Mouse (Mus musculus) forebrain, embryonic 16.5 days (tissue): ENCODE results near the gene Gnaq. TPM values are rescaled to one million over a fixed set of nuclear protein-coding genes. Genes with fewer than 3 reads are reported as not detected.
"Not testable (repeated sequence)": the region's sequence is repeated elsewhere in the genome, so short reads cannot be mapped to it uniquely, and the experiment has no call there.

Source experiments
- ATAC-seq: fragments of 200-750 bp; cut with Nextera tagmentation; 2 replicates; pipeline ENCODE4 v1.8.0; 2017; ENCODE audit warnings: mild to moderate bottlenecking, moderate library complexity
- H3K27ac ChIP-seq: fragments of 300-500 bp; sonication (generic); 2 replicates; pipeline ENCODE4 v1.5.1; 2014; ENCODE audit warnings: low read length, control low read depth
- H3K27me3 ChIP-seq: fragments of 300-500 bp; sonication (generic); replicated peaks from 2 replicates; pipeline ENCODE4 v1.6.1; 2014; ENCODE audit warnings: low read length; ENCODE audit not compliant: control insufficient read depth, insufficient read depth
- H3K36me3 ChIP-seq: fragments of 300-500 bp; sonication (generic); 2 replicates; pipeline ENCODE4 v1.6.1; 2014; ENCODE audit not compliant: control insufficient read depth, insufficient read depth
- H3K4me1 ChIP-seq: fragments of 300-500 bp; sonication (generic); replicated peaks from 2 replicates; pipeline ENCODE4 v1.6.1; 2014; ENCODE audit warnings: low read length; ENCODE audit not compliant: control insufficient read depth, insufficient read depth
- H3K4me2 ChIP-seq: fragments of 300-500 bp; sonication (generic); 2 replicates; pipeline ENCODE4 v1.6.1; 2014; ENCODE audit warnings: mild to moderate bottlenecking, low read length, control low read depth
- H3K4me3 ChIP-seq: fragments of 300-500 bp; sonication (generic); replicated peaks from 2 replicates; pipeline ENCODE4 v1.5.1; 2014; ENCODE audit warnings: mild to moderate bottlenecking, low read length, control low read depth
- H3K9ac ChIP-seq: fragments of 300-500 bp; sonication (generic); replicated peaks from 2 replicates; pipeline ENCODE4 v1.6.1; 2014; ENCODE audit warnings: low read depth, low read length, control low read depth
- H3K9me3 ChIP-seq: fragments of 300-500 bp; sonication (generic); 2 replicates; pipeline ENCODE4 v1.6.1; 2016; ENCODE audit warnings: low read length; ENCODE audit not compliant: control insufficient read depth
- WGBS: fragments of 180-500 bp; shearing (Covaris S2); extraction: QIAGEN DNeasy Blood & Tissue Kit; methylation state at CpG from one replicate; pipeline ENCODE4 v1.1.7; 2014; 5-methylcytosine and 5-hydroxymethylcytosine counted together
- polyA plus RNA-seq: library from polyadenylated mRNA; unstranded; fragments of >200 nt; fragmentation: Nextera tagmentation; extraction: Ambion mirVana; gene quantifications from 2 replicates; pipeline ENCODE4 v1.2.1, GENCODE M21; 2015

The Gnaq gene
- polyA plus RNA-seq, 1 experiment from 2014 or later = 122 TPM

DNA sequence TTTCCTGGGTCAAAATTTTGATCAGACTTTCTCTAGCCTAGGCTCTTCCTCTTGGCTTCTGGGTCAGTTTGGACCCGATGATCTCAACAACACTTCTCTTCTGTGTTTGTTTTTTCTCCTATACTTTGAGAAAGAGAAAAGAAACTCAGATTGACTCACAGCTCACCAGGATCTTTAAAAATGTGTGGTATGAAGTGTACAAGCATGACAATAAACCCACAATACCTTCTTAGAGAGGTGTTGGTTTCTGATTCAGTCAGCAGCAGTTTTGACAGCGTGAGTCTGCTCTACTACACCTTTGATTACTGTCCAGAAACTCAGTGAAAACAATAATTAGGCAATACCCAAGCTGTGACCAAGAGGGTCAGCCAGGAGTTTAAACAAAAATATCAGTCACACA, 122.7 kb downstream of the Gnaq start:
- H3K27me3 ChIP-seq = no peaks in the 10 kb centered on the region
- no peak overlapping the region for H3K27ac ChIP-seq
- no peaks in the 10 kb centered on the region for H3K36me3 ChIP-seq
- no peaks in the 10 kb centered on the region for H3K9me3 ChIP-seq
- no peak overlapping the region for H3K4me2 ChIP-seq
- no peak overlapping the region for H3K4me3 ChIP-seq
- peaks cover 9% of the 10 kb centered on the region for H3K4me1 ChIP-seq
- ATAC-seq = no peak
- 82% methylated on average over 2 of the region's 2 CpGs for WGBS
- no peak overlapping the region for H3K9ac ChIP-seq

DNA sequence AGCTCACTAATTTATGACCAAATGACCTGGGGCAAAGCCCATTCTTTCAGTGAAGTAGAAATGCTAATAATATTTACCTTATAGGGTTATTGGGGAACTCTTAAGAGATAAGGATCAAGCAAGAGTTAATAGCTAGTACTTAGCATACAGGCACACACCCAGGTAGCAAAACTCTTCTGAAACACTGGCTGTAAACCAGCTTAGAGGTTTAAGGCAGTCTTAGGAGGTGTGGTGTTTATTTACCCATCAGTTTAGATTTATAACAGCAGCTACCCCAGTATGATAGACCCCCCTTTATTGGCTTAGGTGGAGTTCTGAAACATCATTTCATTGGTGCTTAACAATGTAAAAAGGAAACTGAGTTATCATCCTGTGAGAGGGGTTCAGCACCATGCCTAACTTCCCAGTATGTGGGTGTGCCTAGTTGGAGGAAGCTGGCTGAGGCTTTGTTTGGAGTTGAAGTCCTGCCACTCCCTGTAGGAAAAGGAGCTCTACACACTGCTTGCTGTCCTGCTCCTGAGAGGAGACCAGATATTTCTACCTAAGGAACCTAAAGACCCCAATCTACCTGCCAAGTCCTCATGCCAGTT, 126.2 kb downstream of the Gnaq start:
- H3K9ac ChIP-seq = no peak overlapping the region
- H3K36me3 ChIP-seq = no peaks in the 10 kb centered on the region
- no peaks in the 10 kb centered on the region for H3K27me3 ChIP-seq
- no peaks in the 10 kb centered on the region for H3K9me3 ChIP-seq
- no peak for ATAC-seq
- H3K27ac ChIP-seq = no peak overlapping the region
- H3K4me1 ChIP-seq = peaks cover 11% of the 10 kb centered on the region
- H3K4me3 ChIP-seq = no peak overlapping the region
- no peak overlapping the region for H3K4me2 ChIP-seq

DNA sequence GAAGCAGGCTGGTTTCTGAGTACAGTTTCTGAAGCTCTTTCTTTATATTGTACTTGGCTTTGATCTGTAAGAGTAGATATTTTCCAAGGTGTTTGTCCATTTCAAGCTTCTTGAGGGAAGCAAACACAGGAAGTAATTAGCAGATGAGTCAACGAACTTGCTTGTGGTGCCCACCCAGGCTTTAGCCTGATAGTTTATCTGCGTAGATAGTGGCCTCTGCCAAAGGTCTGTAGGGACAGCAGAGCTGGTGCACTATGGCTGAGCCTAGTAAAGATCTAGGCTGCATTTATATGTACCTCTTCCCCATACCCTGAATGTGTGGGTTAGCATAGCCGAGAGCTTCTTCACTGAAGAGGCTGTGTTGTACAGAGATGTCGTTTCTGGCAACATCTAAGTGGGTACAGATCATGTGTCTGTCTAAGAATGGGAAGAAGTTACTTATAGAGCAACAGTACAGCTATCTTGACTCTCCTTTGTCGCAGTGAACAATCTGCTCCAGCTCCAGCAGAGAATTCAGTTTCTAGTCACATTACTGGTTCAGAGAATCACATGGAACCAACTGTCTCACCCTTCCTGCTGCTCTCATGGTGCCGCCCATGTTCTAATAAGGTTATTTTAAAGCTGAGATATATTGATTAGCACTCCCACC, 127.3 kb downstream of the Gnaq start:
- peaks cover 11% of the 10 kb centered on the region for H3K4me1 ChIP-seq

DNA sequence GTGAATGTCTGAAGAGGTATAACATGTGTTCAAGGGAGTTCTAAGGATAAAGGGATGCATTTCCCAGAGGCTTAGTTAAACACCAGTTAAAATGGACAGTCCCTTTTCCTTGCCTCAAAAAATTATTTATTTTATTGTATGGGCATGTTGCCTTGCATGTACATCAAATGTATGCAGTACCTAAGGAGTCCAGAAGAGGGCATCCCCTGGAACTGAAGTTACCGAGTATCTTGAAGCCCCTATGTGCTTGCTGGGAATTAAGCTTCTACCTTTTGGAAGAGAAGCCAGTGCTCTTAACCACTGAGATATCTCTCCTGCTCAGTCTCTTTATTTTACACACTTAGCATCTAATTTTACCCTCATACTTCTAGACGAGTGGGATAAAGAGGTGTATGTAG, 127.8 kb downstream of the Gnaq start:
- peaks cover 11% of the 10 kb centered on the region for H3K4me1 ChIP-seq
- no peaks in the 10 kb centered on the region for H3K27me3 ChIP-seq
- no peak for ATAC-seq
- H3K4me2 ChIP-seq = no peak overlapping the region
- no peak overlapping the region for H3K4me3 ChIP-seq
- no peak overlapping the region for H3K27ac ChIP-seq
- WGBS = 72% methylated on average over 2 of the region's 2 CpGs
- no peak overlapping the region for H3K9ac ChIP-seq
- no peaks in the 10 kb centered on the region for H3K9me3 ChIP-seq
- no peaks in the 10 kb centered on the region for H3K36me3 ChIP-seq

More for the DNA sequence above, 127.3 kb downstream of the Gnaq start:
- Histone ChIP-seq H3K4me3 (no peak overlapping the region), H3K27ac (no peak overlapping the region), H3K4me2 (no peak overlapping the region), H3K27me3 (no peaks in the 10 kb centered on the region), H3K36me3 (no peaks in the 10 kb centered on the region), H3K9me3 (no peaks in the 10 kb centered on the region), H3K9ac (no peak overlapping the region)
- no peak for ATAC-seq
- WGBS = 87% methylated on average over 6 of the region's 6 CpGs

DNA sequence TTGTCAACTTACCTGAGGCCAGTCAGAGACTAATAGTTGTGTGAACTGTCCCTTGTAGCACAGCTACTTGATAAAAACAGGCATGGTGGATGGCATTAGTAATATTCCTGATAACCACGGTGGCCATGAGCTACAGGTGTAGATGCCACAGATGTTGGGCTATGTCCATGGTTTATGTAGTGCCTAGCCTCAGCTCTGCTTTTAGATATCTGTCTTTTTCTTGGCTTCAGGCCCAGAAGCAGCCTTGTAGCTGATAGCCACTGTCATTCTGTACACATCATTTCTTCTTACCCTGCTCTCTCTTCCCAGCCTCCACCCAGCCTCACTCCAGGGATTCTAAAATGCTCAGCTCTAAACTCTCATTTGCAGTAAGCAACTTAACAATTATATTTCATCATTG, 128.3 kb downstream of the Gnaq start:
- no peak for ATAC-seq
- no peaks in the 10 kb centered on the region for H3K27me3 ChIP-seq
- no peaks in the 10 kb centered on the region for H3K9me3 ChIP-seq
- H3K4me2 ChIP-seq = no peak overlapping the region
- H3K36me3 ChIP-seq = no peaks in the 10 kb centered on the region
- peaks cover 11% of the 10 kb centered on the region for H3K4me1 ChIP-seq
- H3K27ac ChIP-seq = no peak overlapping the region
- 97% methylated on average over 1 of the region's 1 CpGs for WGBS
- H3K4me3 ChIP-seq = no peak overlapping the region
- no peak overlapping the region for H3K9ac ChIP-seq

DNA sequence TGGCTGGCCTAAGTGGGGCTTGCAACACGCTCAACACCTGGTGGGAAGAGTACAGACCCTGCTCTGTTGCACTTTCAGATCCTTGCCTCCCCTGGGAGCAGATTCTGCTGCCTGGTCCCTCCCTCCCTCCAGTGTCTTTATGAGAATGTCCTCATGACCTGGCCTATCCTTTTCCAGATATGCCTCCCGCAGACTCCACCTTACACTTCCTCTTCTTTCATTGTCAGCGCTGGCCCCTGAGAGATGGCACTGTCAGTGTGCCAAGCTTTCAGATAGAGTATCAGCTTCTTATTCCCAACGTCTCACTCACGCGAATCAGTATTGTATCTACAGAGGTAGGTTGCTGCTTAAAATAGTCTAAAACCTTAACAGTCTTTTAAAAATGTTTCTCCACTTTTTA, 129.0 kb downstream of the Gnaq start:
- Histone ChIP-seq H3K4me3 (no peak overlapping the region), H3K4me1 (peaks cover 11% of the 10 kb centered on the region), H3K4me2 (no peak overlapping the region), H3K9me3 (no peaks in the 10 kb centered on the region), H3K27ac (no peak overlapping the region), H3K36me3 (no peaks in the 10 kb centered on the region), H3K9ac (no peak overlapping the region), H3K27me3 (no peaks in the 10 kb centered on the region)
- no peak for ATAC-seq
- WGBS = 83% methylated on average over 6 of the region's 6 CpGs

DNA sequence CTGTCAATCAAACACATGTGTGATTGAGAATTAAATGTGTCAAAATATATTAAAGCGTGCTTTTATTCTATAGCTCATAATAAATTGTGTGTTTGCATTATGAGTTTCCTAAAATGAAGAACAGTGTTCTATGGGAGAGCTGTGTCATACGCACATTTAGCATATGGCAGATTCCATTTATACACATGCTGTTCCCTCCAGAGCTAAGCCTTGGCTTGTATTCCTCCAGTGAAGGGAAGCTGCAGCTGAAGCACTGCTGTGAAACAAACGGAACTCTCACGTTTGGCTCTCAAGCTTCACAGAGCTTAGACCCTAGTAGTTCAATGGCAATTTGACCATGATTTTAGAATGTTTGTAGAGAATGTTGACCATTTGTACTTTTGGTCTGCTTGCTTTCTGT, 129.7 kb downstream of the Gnaq start:
- H3K4me3 ChIP-seq = no peak overlapping the region
- H3K4me2 ChIP-seq = no peak overlapping the region
- no peak overlapping the region for H3K27ac ChIP-seq
- ATAC-seq = peak; percentile 47; the same call in 1 of the 2 replicates
- no peaks in the 10 kb centered on the region for H3K27me3 ChIP-seq
- no peaks in the 10 kb centered on the region for H3K36me3 ChIP-seq
- H3K4me1 ChIP-seq = peaks cover 11% of the 10 kb centered on the region
- H3K9ac ChIP-seq = no peak overlapping the region
- 70% methylated on average over 4 of the region's 4 CpGs for WGBS
- H3K9me3 ChIP-seq = no peaks in the 10 kb centered on the region

DNA sequence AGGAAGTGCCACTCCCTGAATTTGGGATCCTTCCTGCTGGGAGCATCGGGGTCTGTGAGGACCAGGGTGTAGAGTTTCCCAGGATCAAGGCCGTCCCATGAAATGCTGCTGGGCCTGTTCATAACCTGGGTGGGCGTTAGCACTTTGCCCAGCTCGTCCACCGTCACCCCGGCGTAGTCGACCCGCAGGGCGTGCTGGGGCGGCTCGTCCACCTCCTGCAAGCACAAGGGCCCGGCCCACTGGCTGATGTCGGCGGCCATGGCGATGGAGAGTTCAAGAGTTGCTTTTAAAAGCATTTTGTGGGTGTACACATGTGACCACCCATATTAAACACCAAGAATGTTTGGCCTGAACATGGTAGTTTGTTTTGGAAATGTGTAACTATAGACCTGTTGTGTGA, 134.7 kb downstream of the Gnaq start:
- not testable (repeated sequence) for H3K9me3 ChIP-seq, H3K4me2 ChIP-seq, H3K9ac ChIP-seq, H3K4me1 ChIP-seq, H3K27ac ChIP-seq, H3K4me3 ChIP-seq, H3K27me3 ChIP-seq, H3K36me3 ChIP-seq, ATAC-seq
- WGBS = 98% methylated on average over 6 of the region's 16 CpGs

DNA sequence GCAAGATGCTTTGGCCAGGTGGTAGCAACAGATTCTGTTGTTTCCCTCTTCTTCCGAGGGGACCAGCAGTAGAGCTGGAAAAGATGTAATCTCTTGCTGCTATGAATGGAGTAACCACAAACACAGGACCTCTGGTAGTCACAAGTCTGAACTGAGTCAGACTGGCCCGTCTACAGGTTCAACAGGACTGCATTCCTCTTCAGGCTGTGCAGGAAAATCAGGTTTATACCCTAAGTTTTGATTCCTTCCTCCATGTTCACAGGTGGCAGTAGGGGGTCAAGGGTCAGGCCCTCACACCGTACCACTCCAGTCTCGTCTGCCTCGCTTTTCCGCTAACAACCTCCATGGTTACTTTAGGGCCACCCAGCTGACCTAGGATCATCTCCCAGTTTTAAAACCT, 137.6 kb downstream of the Gnaq start:
- 95% methylated on average over 6 of the region's 6 CpGs for WGBS
- no peak for ATAC-seq
- Histone ChIP-seq H3K27me3 (no peaks in the 10 kb centered on the region), H3K4me3 (no peak overlapping the region), H3K9me3 (no peaks in the 10 kb centered on the region), H3K36me3 (no peaks in the 10 kb centered on the region), H3K27ac (no peak overlapping the region), H3K4me1 (no peaks in the 10 kb centered on the region; the same call in 1 of the 2 replicates), H3K9ac (no peak overlapping the region), H3K4me2 (no peak overlapping the region)

DNA sequence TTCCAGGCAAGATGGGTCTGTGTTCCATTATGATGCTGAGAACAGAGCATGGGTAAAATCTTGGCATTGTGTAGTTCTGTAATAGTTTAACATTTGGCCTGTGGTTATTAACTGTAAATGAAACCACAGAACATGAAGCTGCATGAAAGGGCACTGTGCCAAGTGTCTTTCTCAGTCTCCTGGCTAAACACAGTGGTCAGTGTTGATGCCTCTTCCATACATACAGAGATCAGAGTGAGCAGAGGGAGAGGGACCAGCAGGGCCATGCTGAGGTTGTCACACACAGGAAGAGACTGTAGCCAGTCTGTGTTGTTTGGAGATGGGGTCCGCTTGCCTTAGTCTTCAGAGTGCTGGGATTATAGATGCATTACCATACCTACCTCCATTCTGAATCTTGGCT, 138.4 kb downstream of the Gnaq start:
- Histone ChIP-seq H3K27me3 (no peaks in the 10 kb centered on the region), H3K4me3 (no peak overlapping the region), H3K9ac (no peak overlapping the region), H3K27ac (no peak overlapping the region), H3K4me2 (no peak overlapping the region), H3K9me3 (no peaks in the 10 kb centered on the region), H3K4me1 (no peaks in the 10 kb centered on the region; the same call in 1 of the 2 replicates), H3K36me3 (no peaks in the 10 kb centered on the region)
- no peak for ATAC-seq
- 88% methylated on average over 1 of the region's 1 CpGs for WGBS
